Mouse (Mus musculus): ENCODE measurements at regions not wholly inside any gene's neighbourhood (a gene's known extent, or its start where the extent isn't known, plus 50 kb on each side); places are given as distances from the start of the nearest gene placed in this dataset.
A peak's percentile ranks its signal among the peaks of the same experiment; 100 is the strongest.

DNA sequence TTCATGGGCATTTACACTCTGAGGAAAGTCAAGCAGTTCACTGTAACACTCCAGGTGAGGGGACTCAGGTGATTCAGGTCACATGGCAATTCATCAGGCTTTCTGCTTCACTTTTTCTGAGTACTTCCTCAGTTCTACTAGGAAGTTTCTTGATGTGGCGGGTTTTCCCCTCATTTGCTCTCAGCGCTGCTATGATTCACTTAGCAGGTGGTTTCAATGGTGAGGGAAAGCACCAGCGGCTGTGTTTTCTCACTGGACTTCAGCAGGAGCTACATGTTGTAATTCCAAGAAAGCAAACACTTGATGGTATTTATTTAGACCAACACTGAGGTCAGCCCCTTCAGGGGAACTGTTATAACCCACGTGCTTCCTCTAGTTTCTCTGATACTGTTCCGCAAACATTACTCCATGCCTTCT is 229.4 kb downstream of the Gm7489 start:
- H3K4me2 ChIP-seq (replicated peaks) = no peak overlapping the region
- no peaks in the 10 kb centered on the region for H3K4me1 ChIP-seq (replicated peaks)
- WGBS = 81% methylated on average over 5 of the region's 5 CpGs

GRCm38 (mm10) chr15:54117967-54118538 is 233.3 kb downstream of the Gm7489 start:
- ATAC-seq = no peak
- no peak overlapping the region for H3K27ac ChIP-seq
- H3K4me1 ChIP-seq (replicated peaks) = no peaks in the 10 kb centered on the region
- H3K9ac ChIP-seq (replicated peaks) = no peak overlapping the region
- WGBS = 86% methylated on average over 5 of the region's 5 CpGs
- H3K9me3 ChIP-seq = no peaks in the 10 kb centered on the region
- H3K4me2 ChIP-seq (replicated peaks) = no peak overlapping the region
- no peak overlapping the region for H3K4me3 ChIP-seq (replicated peaks)
- H3K36me3 ChIP-seq = no peaks in the 10 kb centered on the region
- no peaks in the 10 kb centered on the region for H3K27me3 ChIP-seq

More for the DNA sequence above, 229.4 kb downstream of the Gm7489 start:
- H3K27me3 ChIP-seq = no peaks in the 10 kb centered on the region
- H3K27ac ChIP-seq = no peak overlapping the region
- H3K4me3 ChIP-seq (replicated peaks) = no peak overlapping the region
- no peaks in the 10 kb centered on the region for H3K9me3 ChIP-seq
- no peak for ATAC-seq
- no peaks in the 10 kb centered on the region for H3K36me3 ChIP-seq
- H3K9ac ChIP-seq (replicated peaks) = no peak overlapping the region

GRCm38 (mm10) chr15:54120456-54120855 is 235.8 kb downstream of the Gm7489 start:
- no peaks in the 10 kb centered on the region for H3K9me3 ChIP-seq
- no peak overlapping the region for H3K9ac ChIP-seq (replicated peaks)
- 88% methylated on average over 3 of the region's 3 CpGs for WGBS
- H3K4me2 ChIP-seq (replicated peaks) = no peak overlapping the region
- H3K27ac ChIP-seq = no peak overlapping the region
- H3K4me3 ChIP-seq (replicated peaks) = no peak overlapping the region
- no peak for ATAC-seq
- H3K36me3 ChIP-seq = no peaks in the 10 kb centered on the region
- H3K4me1 ChIP-seq (replicated peaks) = no peaks in the 10 kb centered on the region
- no peaks in the 10 kb centered on the region for H3K27me3 ChIP-seq

GRCm38 (mm10) chr15:54164350-54164749 is 279.6 kb downstream of the Gm7489 start:
- Histone ChIP-seq H3K9ac (replicated peaks) (no peak overlapping the region), H3K4me2 (replicated peaks) (no peak overlapping the region), H3K27me3 (no peaks in the 10 kb centered on the region), H3K4me1 (replicated peaks) (no peaks in the 10 kb centered on the region), H3K4me3 (replicated peaks) (no peak overlapping the region), H3K9me3 (no peaks in the 10 kb centered on the region), H3K36me3 (no peaks in the 10 kb centered on the region), H3K27ac (no peak overlapping the region)
- 78% methylated on average over 1 of the region's 1 CpGs for WGBS
- no peak for ATAC-seq

- Histone ChIP-seq H3K36me3 (no peaks in the 10 kb centered on the region), H3K27ac (no peak overlapping the region), H3K4me3 (replicated peaks) (no peak overlapping the region), H3K4me1 (replicated peaks) (no peaks in the 10 kb centered on the region), H3K9me3 (no peaks in the 10 kb centered on the region), H3K4me2 (replicated peaks) (no peak overlapping the region), H3K9ac (replicated peaks) (no peak overlapping the region), H3K27me3 (no peaks in the 10 kb centered on the region)
- 46% methylated on average over 3 of the region's 3 CpGs for WGBS
- ATAC-seq = peak; percentile 58; the same call in 1 of the 2 replicates
These were observed 283.2 kb downstream of the Gm7489 start for GRCm38 (mm10) chr15:54167842-54168361.

GRCm38 (mm10) chr15:54177221-54177620 is 292.5 kb downstream of the Gm7489 start:
- no peak overlapping the region for H3K27ac ChIP-seq
- H3K4me1 ChIP-seq (replicated peaks) = no peaks in the 10 kb centered on the region
- no peaks in the 10 kb centered on the region for H3K36me3 ChIP-seq
- WGBS = 86% methylated on average over 2 of the region's 2 CpGs
- no peak overlapping the region for H3K9ac ChIP-seq (replicated peaks)
- no peak overlapping the region for H3K4me3 ChIP-seq (replicated peaks)
- no peaks in the 10 kb centered on the region for H3K9me3 ChIP-seq
- H3K27me3 ChIP-seq = no peaks in the 10 kb centered on the region
- no peak overlapping the region for H3K4me2 ChIP-seq (replicated peaks)
- ATAC-seq = no peak

GRCm38 (mm10) chr15:54177791-54178190 is 293.1 kb downstream of the Gm7489 start:
- Histone ChIP-seq H3K4me2 (replicated peaks) (no peak overlapping the region), H3K9me3 (no peaks in the 10 kb centered on the region), H3K27me3 (no peaks in the 10 kb centered on the region), H3K27ac (no peak overlapping the region), H3K9ac (replicated peaks) (no peak overlapping the region), H3K36me3 (no peaks in the 10 kb centered on the region), H3K4me1 (replicated peaks) (no peaks in the 10 kb centered on the region), H3K4me3 (replicated peaks) (no peak overlapping the region)
- 92% methylated on average over 3 of the region's 3 CpGs for WGBS
- no peak for ATAC-seq
